Mouse (Mus musculus) forebrain, embryonic 14.5 days (tissue): ENCODE results near the gene Ehbp1. TPM values are rescaled to one million over a fixed set of nuclear protein-coding genes. Genes with fewer than 3 reads are reported as not detected.

Source experiments
- ATAC-seq: fragments of 200-750 bp; cut with Nextera tagmentation; 2 replicates; pipeline ENCODE4 v1.8.0; 2017; ENCODE audit warnings: mild to moderate bottlenecking, moderate library complexity
- DNase-seq: peaks from one replicate; pipeline ENCODE4 v3.0.0-alpha.2; 2015; ENCODE audit warnings: low spot score
- H3K27ac ChIP-seq: fragments of 300-500 bp; sonication (generic); 2 replicates; pipeline ENCODE4 v1.5.1; 2014; ENCODE audit warnings: low read depth, mild to moderate bottlenecking, control low read depth, low read length, moderate library complexity
- H3K27me3 ChIP-seq: fragments of 300-500 bp; sonication (generic); replicated peaks from 2 replicates; pipeline ENCODE4 v1.6.1; 2014; ENCODE audit warnings: low read length, control low read depth, mixed read lengths; ENCODE audit not compliant: control insufficient read depth, insufficient read depth
- H3K36me3 ChIP-seq: fragments of 300-500 bp; sonication (generic); 2 replicates; pipeline ENCODE4 v1.6.1; 2014; ENCODE audit warnings: low read length, control low read depth; ENCODE audit not compliant: control insufficient read depth, insufficient read depth
- H3K4me1 ChIP-seq: fragments of 300-500 bp; sonication (generic); 2 replicates; pipeline ENCODE4 v1.6.1; 2014; ENCODE audit warnings: antibody characterized with exemption, low read length, control low read depth; ENCODE audit not compliant: control insufficient read depth, insufficient read depth
- H3K4me2 ChIP-seq: fragments of 300-500 bp; sonication (generic); 2 replicates; pipeline ENCODE4 v1.6.1; 2014; ENCODE audit warnings: mild to moderate bottlenecking, control low read depth, low read length
- H3K4me3 ChIP-seq: fragments of 300-500 bp; sonication (generic); 2 replicates; pipeline ENCODE4 v1.5.1; 2014; ENCODE audit warnings: low read depth, low read length, control low read depth
- H3K9ac ChIP-seq: fragments of 300-500 bp; sonication (generic); 2 replicates; pipeline ENCODE4 v1.6.1; 2014; ENCODE audit warnings: mild to moderate bottlenecking, low read length, control low read depth, moderate library complexity
- H3K9me3 ChIP-seq: fragments of 300-500 bp; sonication (generic); replicated peaks from 2 replicates; pipeline ENCODE4 v1.6.1; 2016; ENCODE audit warnings: low read length, control low read depth, mixed read lengths; ENCODE audit not compliant: control insufficient read depth
- WGBS: fragments of 180-500 bp; shearing (Covaris S2); extraction: QIAGEN DNeasy Blood & Tissue Kit; methylation state at CpG from one replicate; pipeline ENCODE4 v1.1.7; 2014; 5-methylcytosine and 5-hydroxymethylcytosine counted together
- polyA plus RNA-seq: library from polyadenylated mRNA; unstranded; fragments of >200 nt; fragmentation: Nextera tagmentation; extraction: Ambion mirVana; gene quantifications from 2 replicates; pipeline ENCODE4 v1.2.1, GENCODE M21; 2014

Ehbp1 gene
- polyA plus RNA-seq, 1 experiment from 2014 or later, result 17.1 TPM

GRCm38 (mm10) chr11:22125188-22125587 is 216.9 kb downstream of the Ehbp1 start:
- Histone ChIP-seq H3K4me3 (no peak overlapping the region), H3K9me3 (no peaks in the 10 kb centered on the region), H3K27ac (no peak overlapping the region), H3K9ac (no peak overlapping the region), H3K27me3 (no peaks in the 10 kb centered on the region), H3K4me2 (no peak overlapping the region), H3K36me3 (no peaks in the 10 kb centered on the region), H3K4me1 (no peaks in the 10 kb centered on the region)
- ATAC-seq, result no peak
- no peak for DNase-seq
- WGBS, result 99% methylated on average over 2 of the region's 2 CpGs

DNA sequence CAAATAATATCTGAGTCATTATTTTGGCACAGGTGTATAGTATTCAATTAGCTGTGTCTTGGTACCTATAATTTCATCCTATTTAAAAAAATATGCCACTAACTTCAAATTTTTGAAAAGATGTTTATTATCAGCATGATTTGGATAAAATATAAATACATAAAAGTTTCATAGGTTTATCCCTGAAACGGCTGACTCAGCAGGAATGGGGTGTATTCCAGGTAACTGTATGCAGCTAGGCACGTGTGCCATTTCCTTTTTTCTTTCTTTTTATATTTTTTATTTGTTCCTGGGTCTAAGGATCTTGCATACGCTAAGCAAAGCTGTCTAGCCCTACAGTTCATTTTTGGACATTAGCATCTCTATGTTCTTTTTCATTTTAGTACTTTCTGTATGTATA is 223.2 kb downstream of the Ehbp1 start:
- Histone ChIP-seq H3K9ac (no peak overlapping the region), H3K4me2 (no peak overlapping the region), H3K27me3 (no peaks in the 10 kb centered on the region), H3K27ac (no peak overlapping the region), H3K9me3 (no peaks in the 10 kb centered on the region), H3K4me1 (no peaks in the 10 kb centered on the region), H3K4me3 (no peak overlapping the region), H3K36me3 (no peaks in the 10 kb centered on the region)
- ATAC-seq (no peak), DNase-seq (no peak)
- WGBS, result 95% methylated on average over 3 of the region's 3 CpGs

DNA sequence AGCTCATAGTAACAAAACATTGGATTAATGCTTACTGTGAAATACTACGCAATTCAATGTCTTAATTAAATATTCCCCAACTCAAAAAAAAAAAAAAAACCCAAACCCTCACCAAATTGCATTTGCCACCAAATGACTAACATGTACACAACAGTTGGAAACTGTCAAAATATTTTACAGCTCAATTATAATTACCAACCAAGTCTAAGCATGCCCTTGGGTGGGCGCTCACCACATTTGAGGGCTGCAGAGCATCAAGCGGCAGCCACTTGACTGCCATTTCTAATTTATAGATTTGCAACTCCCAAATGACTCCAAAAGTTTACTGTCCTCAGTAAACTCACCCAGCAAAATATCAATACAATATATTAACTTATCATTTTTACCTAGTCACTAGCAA is 229.9 kb downstream of the Ehbp1 start:
- Histone ChIP-seq H3K4me3 (no peak overlapping the region), H3K4me2 (no peak overlapping the region), H3K9ac (no peak overlapping the region), H3K9me3 (no peaks in the 10 kb centered on the region), H3K36me3 (no peaks in the 10 kb centered on the region), H3K27me3 (no peaks in the 10 kb centered on the region), H3K4me1 (no peaks in the 10 kb centered on the region), H3K27ac (no peak overlapping the region)
- WGBS, result 75% methylated on average over 3 of the region's 3 CpGs
- ATAC-seq, result peak; percentile 48; the same call in 1 of the 2 replicates
- peak; percentile 64 for DNase-seq

GRCm38 (mm10) chr11:22089346-22089745 is 252.7 kb downstream of the Ehbp1 start:
- Histone ChIP-seq H3K4me2 (no peak overlapping the region), H3K4me1 (no peaks in the 10 kb centered on the region), H3K36me3 (no peaks in the 10 kb centered on the region), H3K4me3 (no peak overlapping the region), H3K27me3 (no peaks in the 10 kb centered on the region), H3K27ac (no peak overlapping the region), H3K9me3 (no peaks in the 10 kb centered on the region), H3K9ac (no peak overlapping the region)
- DNase-seq, result no peak
- WGBS, result 35% methylated on average over 8 of the region's 8 CpGs
- no peak for ATAC-seq

DNA sequence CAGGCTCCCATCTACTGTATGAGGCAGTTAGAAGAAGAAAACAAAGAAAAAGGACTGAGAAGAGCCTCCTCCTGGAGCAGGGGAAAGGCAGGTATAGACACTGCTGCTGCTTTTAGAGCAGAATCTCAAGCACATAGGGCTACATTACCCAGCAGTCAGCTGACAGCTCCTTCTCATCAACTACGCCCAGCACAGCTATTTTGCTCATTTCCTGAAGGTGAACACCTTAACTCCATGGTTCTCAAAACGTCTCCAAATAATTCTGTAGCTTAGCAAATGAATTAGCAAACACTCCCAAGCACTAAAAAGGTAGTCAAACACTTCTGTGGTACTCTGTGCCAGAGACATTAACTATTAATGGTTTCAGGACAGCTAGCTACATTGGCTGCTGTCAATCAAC is 278.7 kb downstream of the Ehbp1 start:
- Histone ChIP-seq H3K27ac (no peak overlapping the region), H3K4me3 (no peak overlapping the region), H3K9me3 (no peaks in the 10 kb centered on the region), H3K9ac (no peak overlapping the region), H3K4me1 (no peaks in the 10 kb centered on the region), H3K36me3 (no peaks in the 10 kb centered on the region; the same call in 1 of the 2 replicates), H3K4me2 (no peak overlapping the region), H3K27me3 (no peaks in the 10 kb centered on the region)
- 74% methylated on average over 2 of the region's 2 CpGs for WGBS
- ATAC-seq (no peak), DNase-seq (no peak)

- Histone ChIP-seq H3K4me1 (peaks cover 6% of the 10 kb centered on the region), H3K4me2 (no peak overlapping the region), H3K4me3 (no peak overlapping the region), H3K27ac (no peak overlapping the region), H3K9me3 (no peaks in the 10 kb centered on the region), H3K9ac (no peak overlapping the region), H3K27me3 (no peaks in the 10 kb centered on the region), H3K36me3 (no peaks in the 10 kb centered on the region; the same call in 1 of the 2 replicates)
- ATAC-seq, result no peak
- DNase-seq, result no peak
- 88% methylated on average over 4 of the region's 4 CpGs for WGBS
Measured at GRCm38 (mm10) chr11:22061660-22062059, 280.4 kb downstream of the Ehbp1 start.

GRCm38 (mm10) chr11:22057538-22057937 is 284.6 kb downstream of the Ehbp1 start:
- WGBS, result 33% methylated on average over 5 of the region's 5 CpGs
- Histone ChIP-seq H3K9me3 (no peaks in the 10 kb centered on the region), H3K4me2 (no peak overlapping the region), H3K36me3 (no peaks in the 10 kb centered on the region), H3K9ac (no peak overlapping the region), H3K4me1 (peaks cover 6% of the 10 kb centered on the region), H3K27me3 (no peaks in the 10 kb centered on the region), H3K4me3 (no peak overlapping the region), H3K27ac (no peak overlapping the region)
- DNase-seq (peak; percentile 29), ATAC-seq (0 out of 2 replicates have a peak, but pooled peaks have one; percentile 19)

GRCm38 (mm10) chr11:22055908-22056307 is 286.2 kb downstream of the Ehbp1 start:
- Histone ChIP-seq H3K4me2 (no peak overlapping the region), H3K27ac (no peak overlapping the region), H3K4me3 (no peak overlapping the region), H3K9me3 (no peaks in the 10 kb centered on the region), H3K9ac (no peak overlapping the region), H3K36me3 (0 out of 2 replicates have a peak, but pooled peaks cover 3% of the 10 kb centered on the region), H3K4me1 (peaks cover 6% of the 10 kb centered on the region), H3K27me3 (no peaks in the 10 kb centered on the region)
- ATAC-seq (no peak), DNase-seq (no peak)
- 46% methylated on average over 6 of the region's 6 CpGs for WGBS

- Histone ChIP-seq H3K4me2 (no peak overlapping the region), H3K4me1 (peaks cover 6% of the 10 kb centered on the region), H3K27me3 (no peaks in the 10 kb centered on the region), H3K4me3 (no peak overlapping the region), H3K9ac (no peak overlapping the region), H3K9me3 (no peaks in the 10 kb centered on the region), H3K27ac (no peak overlapping the region), H3K36me3 (0 out of 2 replicates have a peak, but pooled peaks cover 3% of the 10 kb centered on the region)
- DNase-seq, result no peak
- 72% methylated on average over 10 of the region's 10 CpGs for WGBS
- ATAC-seq, result no peak
Measured at GRCm38 (mm10) chr11:22053034-22053668, 288.9 kb downstream of the Ehbp1 start.
